Mouse (Mus musculus) megakaryocyte, embryonic 14.5 days (primary cell): Measurements from ENCODE around the gene Relb. TPM values are rescaled to one million over a fixed set of nuclear protein-coding genes. Genes with fewer than 3 reads are reported as not detected.

ENCODE experiments used
- H3K27me3 ChIP-seq: replicated peaks from 2 replicates; pipeline ENCODE3; 2012; ENCODE audit warnings: inconsistent platforms
- H3K36me3 ChIP-seq: replicated peaks from 2 replicates; pipeline ENCODE3; 2012; ENCODE audit warnings: low read length, inconsistent platforms, mixed read lengths
- H3K4me1 ChIP-seq: 2 replicates; pipeline ENCODE4 v1.6.1; 2012; ENCODE audit warnings: inconsistent platforms
- H3K4me3 ChIP-seq: replicated peaks from 2 replicates; pipeline ENCODE3; 2012; ENCODE audit warnings: moderate library complexity, mild to moderate bottlenecking, inconsistent platforms
- H3K9me3 ChIP-seq: 2 replicates; pipeline ENCODE4 v1.6.1; 2012; ENCODE audit warnings: inconsistent platforms
- FLI1 ChIP-seq: IDR thresholded peaks from 2 replicates; pipeline ENCODE4 v1.6.1; 2012; ENCODE audit warnings: low read length, inconsistent platforms, mixed read lengths
- GATA1 ChIP-seq: IDR thresholded peaks from 3 replicates; pipeline ENCODE4 v1.6.1; 2012; ENCODE audit warnings: mixed read lengths, low read length, inconsistent platforms, borderline replicate concordance
- polyA plus RNA-seq: library from polyadenylated mRNA; stranded (reverse); fragments of >175 nt; gene quantifications from 2 replicates; pipeline ENCODE4 v1.2.3, GENCODE M21; 2012; ENCODE audit warnings: low replicate concordance; ENCODE audit not compliant: insufficient read depth

Gene Relb
- polyA plus RNA-seq, 1 experiment = 14.8 TPM

GRCm38 (mm10) chr7:19664955-19665841 is 36.0 kb upstream of the Relb start, which contains the start of gene Clptm1:
Gene Clptm1, minus strand, starts transcription at chr7:19665033.
- H3K4me1 ChIP-seq = peaks cover 63% of the 10 kb centered on the region
- TF ChIP-seq FLI1 (no peak), GATA1 (no peak)
- H3K9me3 ChIP-seq = no peaks in the 10 kb centered on the region
- peak within 1 kb of the TSS; percentile 98 for H3K4me3 ChIP-seq
- peaks cover 27% of the 10 kb centered on the region for H3K36me3 ChIP-seq
- peaks cover 4% of the 10 kb centered on the region for H3K27me3 ChIP-seq

DNA sequence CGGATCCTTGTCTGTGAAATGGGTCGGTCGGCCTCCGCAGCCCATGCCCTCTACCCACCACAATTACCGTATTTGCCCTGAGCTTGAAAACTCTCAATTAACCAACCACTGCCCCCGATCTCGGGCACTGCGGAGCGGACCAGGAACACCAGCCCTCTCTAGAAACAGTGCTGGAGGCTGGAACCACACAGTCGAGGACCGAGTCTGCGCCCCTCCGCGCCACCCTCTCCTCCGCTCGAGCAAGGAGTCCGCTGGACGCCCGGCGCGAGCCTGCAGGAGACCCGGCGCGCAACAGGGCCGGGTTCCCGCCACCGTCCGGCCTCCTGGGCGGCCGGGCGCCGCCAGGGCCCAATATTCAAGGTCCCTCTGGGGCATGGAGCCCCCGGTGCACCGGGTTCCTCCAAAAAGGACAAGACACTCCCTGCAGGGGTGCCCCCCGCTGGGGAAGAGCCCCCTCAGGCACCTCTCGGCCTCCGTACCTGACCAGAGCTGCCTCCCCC is 35.3 kb upstream of the Relb start:
- Histone ChIP-seq H3K4me1 (peaks cover 61% of the 10 kb centered on the region), H3K27me3 (no peaks in the 10 kb centered on the region), H3K36me3 (peaks cover 34% of the 10 kb centered on the region), H3K9me3 (no peaks in the 10 kb centered on the region), H3K4me3 (peak overlapping the region; percentile 98)
- no peak for TF ChIP-seq FLI1
- no peak for TF ChIP-seq GATA1

GRCm38 (mm10) chr7:19663940-19664339 is 34.7 kb upstream of the Relb start:
- no peaks in the 10 kb centered on the region for H3K27me3 ChIP-seq
- H3K4me1 ChIP-seq = peaks cover 56% of the 10 kb centered on the region
- H3K4me3 ChIP-seq = peak overlapping the region; percentile 98
- peaks cover 38% of the 10 kb centered on the region for H3K36me3 ChIP-seq
- no peaks in the 10 kb centered on the region for H3K9me3 ChIP-seq
- TF ChIP-seq GATA1 (no peak), FLI1 (no peak)

- Histone ChIP-seq H3K4me1 (peaks cover 54% of the 10 kb centered on the region), H3K36me3 (peaks cover 94% of the 10 kb centered on the region), H3K27me3 (no peaks in the 10 kb centered on the region), H3K9me3 (no peaks in the 10 kb centered on the region), H3K4me3 (no peak overlapping the region)
- no peak for TF ChIP-seq FLI1
- no peak for TF ChIP-seq GATA1
Measured at GRCm38 (mm10) chr7:19652614-19653013, 23.4 kb upstream of the Relb start.

DNA sequence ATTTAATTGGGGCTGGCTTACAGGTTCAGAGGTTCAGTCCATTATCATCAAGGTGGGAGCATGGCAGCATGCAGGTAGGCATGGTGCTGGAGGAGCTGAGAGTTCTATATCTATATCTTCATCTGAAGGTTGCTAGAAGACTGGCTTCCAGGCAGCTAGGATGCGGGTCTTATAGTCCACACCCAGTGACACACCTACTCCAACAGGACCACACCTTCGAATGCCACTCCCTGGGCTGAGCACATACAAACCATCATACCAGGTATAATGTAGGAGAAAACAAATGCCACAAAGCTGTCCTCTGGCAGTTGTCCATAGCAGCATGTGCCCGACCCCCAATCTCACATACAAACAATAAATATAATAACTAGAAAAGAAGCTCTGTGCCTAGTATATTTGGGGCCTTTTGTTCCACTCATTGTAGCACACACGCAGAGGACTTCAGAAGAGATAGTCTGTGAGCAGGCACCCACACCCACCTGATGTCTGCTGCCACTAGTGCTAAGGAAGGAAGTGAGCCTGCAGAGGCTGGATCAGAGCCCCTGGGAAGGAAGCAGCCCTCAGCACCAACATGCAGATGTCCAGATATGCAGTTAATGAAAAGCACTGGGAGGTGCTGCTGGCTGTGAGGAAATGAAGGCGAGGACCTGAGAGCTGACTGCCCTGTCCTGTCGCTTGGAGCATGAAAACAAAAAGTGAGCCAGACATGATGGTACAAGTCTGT is 22.0 kb upstream of the Relb start:
- TF ChIP-seq GATA1 (no peak), FLI1 (no peak)
- peaks cover 92% of the 10 kb centered on the region for H3K36me3 ChIP-seq
- H3K27me3 ChIP-seq = no peaks in the 10 kb centered on the region
- no peaks in the 10 kb centered on the region for H3K9me3 ChIP-seq
- H3K4me1 ChIP-seq = peaks cover 46% of the 10 kb centered on the region
- peak overlapping the region; percentile 57 for H3K4me3 ChIP-seq

DNA sequence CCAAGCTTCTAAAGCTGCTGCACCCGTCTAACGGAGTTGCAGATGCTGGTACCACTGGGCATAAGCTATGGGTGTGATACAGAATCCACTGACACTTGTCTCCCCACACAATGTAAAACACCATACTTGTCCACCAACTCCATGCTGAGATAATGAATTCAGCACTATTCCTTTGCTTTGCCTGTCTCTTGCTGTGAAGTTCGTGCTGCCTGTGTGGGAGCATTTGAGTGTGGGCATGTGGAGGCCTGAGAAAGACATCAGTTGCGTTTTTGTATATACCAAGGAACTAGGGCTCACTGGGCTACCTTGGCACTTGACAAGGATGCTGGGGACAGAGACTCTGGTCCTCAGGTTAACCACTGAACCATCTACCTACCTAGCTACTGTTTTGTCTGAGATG is 12.0 kb upstream of the Relb start:
- TF ChIP-seq GATA1 (no peak), FLI1 (no peak)
- H3K9me3 ChIP-seq = no peaks in the 10 kb centered on the region
- no peaks in the 10 kb centered on the region for H3K27me3 ChIP-seq
- no peak overlapping the region for H3K4me3 ChIP-seq
- H3K36me3 ChIP-seq = peaks cover 93% of the 10 kb centered on the region
- peaks cover 10% of the 10 kb centered on the region for H3K4me1 ChIP-seq

GRCm38 (mm10) chr7:19635074-19635827 is 6.0 kb upstream of the Relb start:
- H3K4me1 ChIP-seq = peaks cover 56% of the 10 kb centered on the region
- TF ChIP-seq GATA1 (no peak), FLI1 (no peak)
- H3K27me3 ChIP-seq = no peaks in the 10 kb centered on the region
- peaks cover 87% of the 10 kb centered on the region for H3K36me3 ChIP-seq
- H3K9me3 ChIP-seq = no peaks in the 10 kb centered on the region
- no peak overlapping the region for H3K4me3 ChIP-seq

GRCm38 (mm10) chr7:19634591-19634990 is 5.4 kb upstream of the Relb start:
- Histone ChIP-seq H3K36me3 (peaks cover 81% of the 10 kb centered on the region), H3K4me3 (peak overlapping the region; percentile 5), H3K27me3 (no peaks in the 10 kb centered on the region), H3K9me3 (no peaks in the 10 kb centered on the region), H3K4me1 (peaks cover 62% of the 10 kb centered on the region)
- TF ChIP-seq GATA1 = no peak
- TF ChIP-seq FLI1 = no peak

DNA sequence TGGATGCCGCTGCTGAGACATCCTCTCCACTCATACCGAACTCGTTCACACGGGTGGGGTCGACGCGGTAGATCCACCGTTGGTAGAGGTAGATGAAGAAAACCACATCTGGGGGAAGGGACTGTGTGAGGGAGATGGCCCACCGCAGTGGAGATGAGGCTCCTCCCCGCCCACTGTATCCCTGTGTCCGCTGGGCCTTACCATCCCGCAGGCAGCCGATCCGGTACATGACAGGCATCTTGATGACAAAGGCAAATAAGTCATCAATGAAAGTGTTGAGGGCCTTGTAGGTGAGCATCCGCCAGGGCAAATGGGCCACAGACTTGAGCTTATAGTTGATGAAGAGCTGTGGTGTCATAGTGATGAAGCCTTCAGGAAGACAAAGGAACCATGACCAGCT is 4.6 kb upstream of the Relb start:
- Histone ChIP-seq H3K4me3 (no peak overlapping the region), H3K9me3 (no peaks in the 10 kb centered on the region), H3K27me3 (no peaks in the 10 kb centered on the region), H3K36me3 (peaks cover 74% of the 10 kb centered on the region), H3K4me1 (peaks cover 65% of the 10 kb centered on the region)
- no peak for TF ChIP-seq GATA1
- no peak for TF ChIP-seq FLI1
